Mouse (Mus musculus): Measurements from ENCODE around the gene Zfp772. TPM values are rescaled to one million over a fixed set of nuclear protein-coding genes. Genes with fewer than 3 reads are reported as not detected.
A peak's percentile ranks its signal among the peaks of the same experiment; 100 is the strongest.
"Not testable (repeated sequence)": the region's sequence is repeated elsewhere in the genome, so short reads cannot be mapped to it uniquely, and the experiment has no call there.

Zfp772 gene
- total RNA-seq (2017) = 1.0 to 3.7 TPM (median 2.5 TPM) in 3 replicates

DNA sequence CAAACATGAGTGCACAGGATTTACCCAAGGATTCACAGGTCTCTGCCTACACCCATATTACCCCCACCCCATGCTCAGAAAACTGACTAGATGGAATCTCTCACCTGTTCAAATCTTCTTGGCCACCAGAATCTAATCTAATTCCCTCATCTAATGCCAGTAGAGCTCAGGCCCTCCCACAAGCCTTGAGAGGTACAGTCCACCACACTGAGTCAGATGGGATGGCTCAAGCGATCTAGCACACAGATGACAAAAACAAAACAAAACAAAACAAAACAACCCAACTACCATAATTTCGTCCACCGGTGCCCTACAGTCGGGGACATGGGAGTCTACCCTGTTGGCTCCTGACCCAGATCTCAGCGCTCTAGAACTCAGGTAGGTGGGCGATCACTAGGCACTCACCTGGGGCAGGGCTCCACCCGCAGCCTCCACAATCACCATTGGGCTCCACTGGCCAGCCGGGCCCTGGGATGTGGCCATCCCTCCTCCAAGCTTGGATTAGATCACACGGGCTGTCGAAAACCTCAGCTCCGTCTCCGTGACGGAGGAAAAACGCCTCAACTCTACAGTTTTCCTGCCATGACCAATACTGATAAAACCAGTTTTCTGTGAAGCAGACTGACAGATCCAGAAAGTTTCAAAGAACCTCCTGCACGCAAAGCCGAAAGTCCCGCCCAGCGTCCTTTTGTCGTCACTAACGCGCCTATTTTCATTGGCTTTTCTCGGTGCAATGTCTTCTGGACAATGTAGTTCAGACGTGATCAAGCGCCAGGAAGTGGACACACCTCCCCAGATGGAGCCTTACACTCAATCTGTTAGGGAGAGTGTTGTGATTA lies at the start of gene Zfp772:
Zfp772 (minus strand) TSS at position 686 of the 839 bp plus-strand sequence.
- not testable (repeated sequence) for ATAC-seq (replicated peaks; ENCODE audit: insufficient number of reproducible peaks, low FRiP score, low TSS enrichment, poor library complexity, severe bottlenecking)

DNA sequence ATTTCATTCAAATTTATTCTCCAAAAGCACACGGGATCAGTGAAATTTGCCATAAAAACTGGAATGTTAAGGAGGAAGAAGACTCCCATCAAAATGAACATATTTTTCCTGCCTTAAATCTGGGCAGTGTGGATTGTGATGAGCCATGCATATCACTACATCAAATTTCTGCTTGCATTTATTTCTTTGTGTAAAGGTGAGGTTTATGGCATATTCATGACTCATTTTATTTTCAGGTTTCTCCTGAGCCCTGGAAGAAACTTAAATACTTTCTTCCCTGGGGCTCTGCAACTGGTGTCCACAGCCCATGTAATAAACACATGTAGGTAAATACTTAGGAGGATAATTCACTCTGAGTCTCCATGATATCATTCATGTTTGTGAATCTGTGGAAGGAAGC lies 37.4 kb upstream of the Zfp772 start, which contains the start of gene Vmn2r29:
Vmn2r29 (minus strand) TSS at position 101 of the 400 bp plus-strand sequence.
- not testable (repeated sequence) for ATAC-seq (replicated peaks; ENCODE audit: insufficient number of reproducible peaks, low FRiP score, low TSS enrichment, poor library complexity, severe bottlenecking)

DNA sequence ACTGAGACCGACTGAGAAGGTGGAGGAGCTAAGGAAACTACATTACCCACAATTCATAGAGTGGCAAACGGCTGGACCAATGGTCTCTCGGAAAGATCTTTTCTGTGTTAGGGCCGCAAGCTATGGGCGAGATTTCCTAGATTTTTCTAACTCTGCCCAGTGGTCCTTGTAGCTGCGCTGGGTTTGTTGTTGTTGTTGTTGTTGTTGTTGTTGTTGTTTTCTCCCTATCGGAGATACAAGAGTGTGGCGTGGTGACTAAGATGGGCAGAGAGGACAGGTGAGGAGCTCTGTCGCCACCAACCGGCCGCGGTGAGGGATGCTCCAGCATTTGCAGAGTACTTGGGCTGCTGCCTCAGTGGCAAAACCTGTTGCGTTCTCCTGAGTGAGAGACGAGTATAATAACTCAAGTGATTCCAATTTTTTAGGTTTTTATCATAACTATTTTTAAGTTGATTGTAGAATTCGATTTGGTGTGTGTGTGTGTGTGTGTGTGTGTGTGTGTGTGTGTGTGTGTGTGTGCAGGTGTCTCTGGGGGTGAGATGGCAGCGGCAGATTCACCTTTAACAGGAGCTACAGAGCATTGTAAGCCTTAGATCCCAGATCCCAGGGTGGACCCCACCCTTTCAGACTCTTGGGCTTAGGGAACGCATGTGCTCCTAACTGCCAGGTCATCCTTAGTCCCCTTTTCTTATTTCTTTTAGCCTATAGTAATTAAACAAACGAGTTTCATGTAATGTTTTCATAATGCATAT lies 21.4 kb downstream of the Zfp772 start:
- peak; percentile 91 for ATAC-seq (replicated peaks; ENCODE audit: insufficient number of reproducible peaks, low FRiP score, low TSS enrichment, poor library complexity, severe bottlenecking)

DNA sequence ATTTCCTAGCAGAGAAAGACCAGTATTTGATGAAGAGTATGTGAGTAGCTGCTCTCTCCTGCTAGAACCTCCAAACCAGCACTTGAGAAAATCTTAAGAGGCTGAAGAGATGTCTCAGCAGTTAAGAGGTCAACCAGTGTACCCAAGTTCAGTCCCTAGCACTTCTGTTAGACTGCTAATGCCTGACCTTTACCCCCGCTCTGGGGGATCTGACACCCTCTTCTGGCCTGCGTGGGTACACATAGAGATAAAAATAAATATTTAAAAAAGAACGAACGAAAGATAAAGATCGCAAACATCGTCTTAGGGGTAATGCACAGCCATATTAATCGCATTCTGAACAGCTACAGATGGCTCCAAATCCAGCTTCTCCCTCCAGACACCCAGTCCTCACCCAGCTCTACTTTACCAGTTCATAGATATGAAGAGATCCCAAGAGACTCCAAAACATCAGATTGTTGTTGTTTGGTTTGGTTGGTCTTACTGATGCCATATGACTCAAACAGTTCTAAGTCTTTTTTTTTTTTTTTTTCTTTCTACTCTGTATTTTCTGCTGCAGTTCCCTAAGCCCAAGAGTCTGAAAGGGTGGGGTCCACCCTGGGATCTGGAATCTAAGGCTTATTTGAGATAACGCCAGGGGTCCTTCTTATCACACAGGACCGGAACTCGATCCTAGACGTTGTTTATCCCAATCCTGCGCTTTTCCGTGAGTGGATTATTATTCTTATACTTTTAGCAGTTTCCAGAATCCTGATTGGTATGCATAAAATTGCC lies 22.2 kb downstream of the Zfp772 start:
- no peak for ATAC-seq (replicated peaks; ENCODE audit: insufficient number of reproducible peaks, low FRiP score, low TSS enrichment, poor library complexity, severe bottlenecking)

DNA sequence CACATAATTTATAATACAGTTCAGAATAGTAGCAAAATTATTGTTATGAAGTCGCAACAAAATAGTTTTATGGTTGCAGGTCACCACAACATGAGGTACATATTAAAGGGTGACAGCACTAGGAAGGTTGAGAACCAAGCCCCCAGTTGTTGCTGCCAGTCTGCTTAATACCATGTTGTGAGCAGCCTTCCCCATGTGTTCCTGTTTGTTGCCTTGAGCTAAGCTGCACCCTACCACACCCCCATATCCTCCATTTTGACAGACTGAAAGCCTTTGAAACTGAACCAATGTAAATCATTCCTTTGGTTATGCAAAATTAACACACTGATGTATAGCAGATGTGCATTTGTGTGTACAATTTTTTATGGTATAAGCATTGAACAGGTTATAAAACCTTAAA lies 23.9 kb downstream of the Zfp772 start:
- no peak for ATAC-seq (replicated peaks; ENCODE audit: insufficient number of reproducible peaks, low FRiP score, low TSS enrichment, poor library complexity, severe bottlenecking)

DNA sequence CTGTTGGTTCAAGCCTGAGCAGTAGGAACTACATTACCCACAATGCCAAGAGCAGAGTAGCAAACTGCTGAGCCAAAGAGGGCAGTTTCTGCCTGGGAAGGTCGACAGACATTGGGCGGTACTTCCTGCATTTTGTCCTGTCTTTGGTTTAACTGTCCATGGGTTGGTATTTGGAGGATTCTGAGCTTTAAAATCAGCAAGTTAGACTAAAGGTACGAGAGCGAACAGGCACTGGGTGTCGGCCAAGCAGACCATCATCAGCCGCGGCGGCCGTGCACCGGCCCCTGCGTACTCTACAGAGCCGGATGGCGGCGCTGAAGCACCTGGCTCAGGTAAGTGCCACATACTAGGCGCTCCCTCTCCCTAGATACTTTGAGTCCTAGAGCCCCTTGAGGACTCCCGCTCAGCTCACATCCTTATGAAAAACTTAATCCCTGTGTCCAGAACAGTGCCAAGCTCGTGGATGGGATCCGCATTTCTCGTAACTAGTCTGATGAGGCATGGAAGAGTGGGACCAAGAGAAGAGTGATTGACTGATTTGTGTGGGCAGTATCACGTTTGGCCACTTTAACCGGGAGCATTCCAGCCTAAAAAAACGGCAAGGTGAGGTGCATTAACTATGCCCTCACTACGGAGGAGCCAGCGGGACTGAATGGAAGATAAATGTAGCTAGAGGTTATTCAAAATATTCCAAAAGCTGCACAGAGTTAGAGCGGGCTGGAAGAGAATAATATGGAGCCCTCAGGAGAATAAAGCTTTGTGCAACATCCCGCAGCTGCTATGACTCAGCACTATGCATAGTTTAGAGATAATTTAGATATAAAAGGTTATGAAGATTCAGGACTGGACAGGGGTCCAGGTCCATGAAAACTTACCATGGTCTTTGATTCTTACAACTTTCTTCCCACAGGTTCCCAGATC lies 38.3 kb downstream of the Zfp772 start, which contains the start of gene Zfp418:
Zfp418 (plus strand) TSS at position 104 of the 921 bp plus-strand sequence.
- peak; percentile 94 for ATAC-seq (replicated peaks; ENCODE audit: insufficient number of reproducible peaks, low FRiP score, low TSS enrichment, poor library complexity, severe bottlenecking)

Other genes starting within 250 kb of the Zfp772 start
- gene Aurkc, start 214.7 kb downstream of the Zfp772 start, total RNA-seq (2017) = not detected in 3 replicates
- gene Zfp954, start 88.5 kb downstream of the Zfp772 start, total RNA-seq (2017) = 23.0 to 26.9 TPM (median 23.2 TPM) in 3 replicates
- gene Zfp773, start 73.2 kb downstream of the Zfp772 start, total RNA-seq (2017) = 0.86 to 3.9 TPM (median 1.6 TPM) in 3 replicates
- gene Zfp418, start 38.7 kb downstream of the Zfp772 start, total RNA-seq (2017) = 0.48 to 3.2 TPM (median 2.3 TPM) in 3 replicates
- gene Vmn2r29, start 37.3 kb upstream of the Zfp772 start, total RNA-seq (2017) = 1.6 TPM in 1 of 3 replicates, not detected in the others
- gene Gm45844, start 68.3 kb upstream of the Zfp772 start, total RNA-seq (2017) = 0.21 to 0.39 TPM in 2 of 3 replicates, not detected in the other
- 55.4 to 74.2 TPM (median 57.1 TPM) in 3 replicates for gene Clcn4, start 90.9 kb upstream of the Zfp772 start, total RNA-seq (2017)
- gene Vmn2r30, start 127.6 kb upstream of the Zfp772 start, total RNA-seq (2017) = not detected in 3 replicates
- gene Gm45783, start 164.6 kb upstream of the Zfp772 start, total RNA-seq (2017) = not detected in 3 replicates
- 0.21 TPM in 1 of 3 replicates, not detected in the others for gene Vmn2r31, start 189.7 kb upstream of the Zfp772 start, total RNA-seq (2017)

Data from monocyte, adult 5-6 weeks (primary cell).